Mouse (Mus musculus) left cerebral cortex, adult 8-10 months (tissue): ENCODE results near the gene Gm266. TPM values are rescaled to one million over a fixed set of nuclear protein-coding genes. Genes with fewer than 3 reads are reported as not detected.
"Not testable (repeated sequence)": the region's sequence is repeated elsewhere in the genome, so short reads cannot be mapped to it uniquely, and the experiment has no call there.

Experiments
- DNase-seq, 2 experiments: peaks; one replicate each; pipeline ENCODE4 v3.0.0; 2022; ENCODE audit warnings: low spot score in 2 of 2
- total RNA-seq, 4 experiments: library from RNA; stranded (reverse); gene quantifications; 2 replicates each; pipeline ENCODE4 v1.2.4; 2022

The Gm266 gene
- total RNA-seq: 1 to 10 TPM; 3.0 to 5.1 (median 3.8) TPM

DNA sequence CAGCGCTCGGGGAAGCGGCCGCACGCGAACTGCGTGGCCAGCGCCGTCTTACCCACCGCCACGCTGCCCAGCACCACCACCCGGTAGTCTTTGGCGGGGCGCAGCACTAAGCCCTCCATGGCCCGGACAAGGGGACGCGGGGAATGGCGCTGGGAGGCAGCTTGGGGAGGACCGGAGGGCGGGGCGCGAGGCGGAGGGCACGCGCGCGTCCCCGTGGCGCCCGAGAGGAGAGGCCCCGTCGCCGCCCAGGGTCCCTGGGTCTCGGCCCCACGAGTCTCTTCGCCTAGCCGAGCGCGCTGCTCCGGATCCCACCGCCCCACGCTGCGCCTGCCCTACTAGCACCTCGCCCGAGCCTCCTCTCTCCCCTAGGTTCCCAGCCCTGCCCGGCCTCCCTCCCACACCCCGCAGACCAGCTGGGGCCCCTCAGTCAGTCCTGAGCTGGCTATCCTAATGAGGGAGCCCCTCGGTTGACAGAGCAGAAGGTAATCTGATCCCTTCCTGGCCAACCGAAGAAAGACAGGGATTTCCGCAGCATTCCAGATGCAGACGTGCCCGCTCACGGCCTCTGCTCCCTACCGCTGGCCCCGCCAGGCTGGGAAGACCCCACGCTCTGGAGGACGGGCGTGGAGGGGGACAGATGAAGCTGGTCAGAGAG lies at the start of gene Gm266:
Gm266 (minus strand) TSS at position 172 of the 655 bp plus-strand sequence.
- DNase-seq: no peak

- no peak for DNase-seq
These were observed 49.7 kb upstream of the Gm266 start for GRCm38 (mm10) chr12:111535281-111535680.

GRCm38 (mm10) chr12:111533096-111533794 lies 47.6 kb upstream of the Gm266 start:
- no peak for DNase-seq

GRCm38 (mm10) chr12:111529192-111529591 lies 43.6 kb upstream of the Gm266 start:
- DNase-seq: no peak

GRCm38 (mm10) chr12:111527643-111528281 lies 42.1 kb upstream of the Gm266 start:
- DNase-seq: peak; percentile 42 to 77

GRCm38 (mm10) chr12:111524883-111525282 lies 39.3 kb upstream of the Gm266 start:
- DNase-seq: no peak

DNA sequence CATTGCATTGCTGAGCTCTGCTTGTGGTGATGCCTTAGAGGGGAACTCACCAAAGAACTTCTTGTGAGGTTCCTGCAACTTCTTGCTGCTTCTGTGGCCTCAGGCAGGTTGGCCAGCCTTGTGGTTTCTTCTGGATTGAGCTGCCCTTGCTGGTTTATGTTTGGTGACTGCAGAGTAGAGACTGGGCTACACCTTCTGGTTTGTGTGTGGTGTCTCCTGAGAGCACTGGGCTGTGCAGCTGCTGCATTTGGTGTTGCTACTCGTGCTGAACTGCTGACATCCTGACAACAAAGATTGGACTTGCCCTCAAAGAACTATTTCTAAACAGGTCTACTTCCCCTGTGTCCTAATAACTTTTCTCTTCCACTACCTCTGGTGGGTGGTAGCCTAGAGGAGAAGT lies 38.8 kb upstream of the Gm266 start:
- DNase-seq: no peak

DNA sequence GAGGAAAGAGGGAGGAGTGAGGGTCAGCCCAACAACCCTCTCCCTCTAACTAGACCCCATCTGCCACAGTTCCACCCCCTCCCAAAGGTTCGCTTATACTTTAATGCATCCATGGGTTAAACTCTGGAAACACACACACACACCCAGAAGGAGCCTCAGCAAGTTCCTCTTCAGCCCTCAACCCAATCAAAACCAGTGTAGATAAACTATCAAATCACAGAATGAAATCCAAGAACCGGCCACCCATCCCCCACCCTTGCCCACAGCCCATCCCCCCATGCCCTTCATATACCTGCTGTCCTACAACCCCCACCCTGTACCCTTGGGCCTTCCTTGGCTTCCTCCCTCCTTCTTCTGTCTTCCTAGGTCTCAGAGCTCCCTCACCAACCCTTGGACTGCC lies 35.4 kb upstream of the Gm266 start:
- no peak for DNase-seq

- DNase-seq: no peak
These were observed 34.2 kb upstream of the Gm266 start for GRCm38 (mm10) chr12:111519821-111520220.

- no peak for DNase-seq
These were observed 32.8 kb upstream of the Gm266 start for GRCm38 (mm10) chr12:111518391-111518790.

- DNase-seq: no peak
These were observed 32.3 kb upstream of the Gm266 start for GRCm38 (mm10) chr12:111517901-111518300.

DNA sequence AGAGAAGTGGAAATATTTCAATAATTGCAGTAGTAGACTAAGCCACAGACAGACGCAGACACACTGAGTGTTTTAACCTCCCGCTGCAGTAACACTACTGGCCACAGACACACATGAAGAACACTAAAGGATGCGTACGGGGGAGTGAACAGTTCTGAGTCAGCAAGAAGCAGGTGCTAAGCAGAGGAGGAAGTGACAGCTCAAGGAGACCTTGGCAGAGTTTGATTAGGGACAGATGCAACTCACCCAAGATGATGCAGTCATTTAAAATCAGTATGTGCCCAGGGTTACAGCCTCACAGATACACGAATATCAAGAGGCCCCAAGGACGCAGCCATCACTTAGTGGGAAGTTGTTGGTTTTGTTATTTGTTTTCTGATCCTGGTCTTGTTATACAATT lies 31.2 kb upstream of the Gm266 start:
- no peak for DNase-seq

- DNase-seq: no peak
These were observed 30.3 kb upstream of the Gm266 start for GRCm38 (mm10) chr12:111515920-111516319.

DNA sequence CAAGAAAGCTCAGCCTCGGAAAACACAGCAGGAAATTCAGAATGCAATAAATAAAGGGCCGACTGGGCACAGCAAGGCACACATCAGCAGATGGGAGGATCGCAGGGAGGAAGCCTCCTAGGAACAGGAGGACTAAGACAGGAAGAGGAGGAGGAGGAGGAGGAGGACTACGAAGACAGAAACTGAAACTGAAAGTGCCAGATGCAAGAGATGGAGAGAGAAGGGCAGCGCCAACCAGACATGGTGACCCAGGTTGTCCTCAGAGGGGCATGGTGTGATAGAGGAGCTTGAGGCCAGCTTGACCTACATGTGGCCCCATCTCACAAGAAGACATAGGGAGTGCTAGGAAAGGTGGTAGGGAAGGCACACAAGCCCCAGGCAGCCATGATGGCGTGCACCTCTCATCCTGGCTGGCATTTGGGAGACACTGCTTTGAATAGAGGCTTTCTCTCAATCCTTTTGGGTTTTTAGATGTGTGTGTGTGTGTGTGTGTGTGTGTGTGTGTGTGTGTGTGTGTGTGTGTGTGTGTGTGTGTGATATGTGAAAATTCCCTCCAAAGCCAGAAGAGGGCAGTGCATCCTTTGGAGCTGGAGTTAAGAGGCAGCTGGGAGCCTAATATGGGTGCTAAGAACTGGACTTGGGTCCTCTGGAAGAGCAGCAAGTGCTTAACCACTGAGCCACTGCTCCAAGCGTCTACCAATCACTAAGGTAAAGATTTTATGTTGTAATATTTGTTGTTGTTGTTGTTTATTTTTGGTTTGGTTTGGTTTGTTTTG lies 29.4 kb upstream of the Gm266 start:
- DNase-seq: no peak

DNA sequence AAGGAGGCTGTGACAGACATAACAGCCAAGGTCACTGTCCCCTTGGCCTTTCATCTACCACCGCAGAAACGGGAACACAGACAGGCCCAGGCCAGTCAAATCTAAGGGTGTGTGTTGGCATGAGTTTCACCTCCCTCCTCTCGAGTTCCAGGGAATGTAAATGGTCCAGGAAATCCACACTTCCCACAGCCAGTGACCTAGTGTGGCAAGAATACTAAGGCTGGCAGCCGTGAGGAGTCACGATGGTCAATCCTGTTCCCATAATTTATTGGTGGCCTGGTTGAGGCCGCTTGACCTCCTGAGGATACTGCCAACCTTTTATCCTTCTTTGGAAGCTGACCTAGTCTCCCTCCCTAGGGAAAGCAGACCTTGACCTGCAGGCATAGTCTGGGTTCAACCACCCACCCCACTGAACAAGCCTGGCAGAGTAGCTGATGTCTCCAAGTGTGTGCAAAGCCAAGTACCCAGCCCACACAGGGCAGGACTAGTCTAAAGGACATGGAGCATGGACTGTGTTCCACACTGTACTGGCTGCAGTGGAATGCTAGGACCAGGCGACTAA lies 28.7 kb upstream of the Gm266 start:
- DNase-seq: no peak

- DNase-seq: peak in 1 of 2 experiments; percentile 52
These were observed 28.1 kb upstream of the Gm266 start for GRCm38 (mm10) chr12:111513673-111514072.

DNA sequence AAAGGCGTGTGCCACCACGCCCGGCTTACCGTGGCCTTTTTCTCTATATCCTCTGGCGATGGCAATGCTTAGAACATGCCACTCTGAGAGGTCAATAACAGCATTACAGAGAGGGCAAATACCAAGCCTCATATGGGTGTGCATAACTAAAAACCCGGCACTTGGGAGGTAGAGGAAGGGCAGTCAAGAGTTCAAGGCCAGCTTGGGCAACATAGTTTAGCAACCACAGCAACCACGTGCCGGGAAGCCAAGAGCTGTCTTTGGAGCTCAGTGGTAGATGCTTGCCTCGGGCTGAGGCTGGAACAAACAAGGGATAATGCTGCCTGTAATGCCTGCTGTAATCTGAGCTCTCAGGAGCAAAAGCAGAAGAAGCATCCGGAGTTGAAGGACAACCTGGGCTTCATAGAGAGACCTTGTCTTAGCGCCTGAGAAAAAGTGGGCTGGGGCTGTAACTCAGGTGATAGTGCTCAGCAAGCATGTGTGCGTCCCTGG lies 27.0 kb upstream of the Gm266 start:
- DNase-seq: no peak

- not testable (repeated sequence) for DNase-seq
These were observed 22.8 kb upstream of the Gm266 start for GRCm38 (mm10) chr12:111508438-111508837.

DNA sequence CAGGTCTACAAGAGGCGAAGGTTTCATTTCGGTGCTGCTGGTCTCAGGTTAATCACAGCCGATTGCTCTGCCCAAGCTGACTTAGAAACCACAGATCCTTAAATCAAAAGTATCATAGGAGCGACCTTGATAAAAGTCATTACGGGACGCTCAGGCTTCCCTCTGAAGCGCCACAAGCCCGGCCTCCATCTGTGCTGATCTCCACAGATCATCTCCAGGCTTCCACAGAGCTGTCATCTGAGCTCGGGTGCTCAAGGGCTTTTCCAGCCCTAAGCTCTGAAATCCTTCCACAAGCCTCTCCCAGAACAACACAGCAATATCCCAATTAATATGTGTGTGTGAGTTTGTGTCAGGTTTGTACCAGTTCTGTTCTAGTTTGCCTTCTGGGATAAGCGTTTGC lies 22.3 kb upstream of the Gm266 start:
- no peak for DNase-seq

- no peak for DNase-seq
These were observed 21.4 kb upstream of the Gm266 start for GRCm38 (mm10) chr12:111507001-111507400.

- DNase-seq: peak; percentile 90 to 97
These were observed 19.3 kb upstream of the Gm266 start for GRCm38 (mm10) chr12:111504904-111505303.
